Mouse (Mus musculus) left cerebral cortex, postnatal 36 days (tissue): ENCODE data around the gene Pfkfb3. TPM values are rescaled to one million over a fixed set of nuclear protein-coding genes. Genes with fewer than 3 reads are reported as not detected.

ENCODE experiments used
- DNase-seq, 2 experiments: peaks; one replicate each; pipeline ENCODE4 v3.0.0; 2021 to 2022; ENCODE audit warnings: low spot score in 2 of 2, mixed read lengths in 1 of 2
- intact Hi-C: fragments of 180-260 bp; cut with DNase I; formaldehyde crosslinking; loops from one replicate; pipeline ENCODE4 v1.15.1; 2025
- total RNA-seq, 2 experiments: library from RNA; stranded (reverse); gene quantifications; 2 replicates each; pipeline ENCODE4 v1.2.3; 2021

Gene Pfkfb3
- total RNA-seq, 2 experiments from 2014 or later = 25.0 to 32.4 TPM

DNA sequence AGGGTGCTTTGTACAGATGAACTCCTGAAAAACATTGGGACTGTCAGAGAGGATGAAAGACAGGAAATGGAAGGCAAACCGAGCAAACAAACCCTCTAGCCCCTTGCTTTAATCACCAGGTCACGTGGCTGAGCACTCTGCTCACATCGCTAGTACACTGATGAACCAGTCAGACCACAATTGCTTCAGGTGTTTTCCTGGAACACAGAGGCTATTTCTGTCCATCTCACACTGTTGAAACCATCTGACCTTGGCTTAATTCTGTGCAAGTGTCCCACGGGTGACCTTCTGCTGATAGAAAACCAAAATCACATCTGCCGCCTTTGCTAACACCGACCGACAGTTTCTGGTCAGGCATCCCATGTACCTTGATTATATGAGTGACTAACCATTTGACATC lies 96.0 kb downstream of the Pfkfb3 start:
- DNase-seq = no peak
- intact Hi-C loops = no loop called here

DNA sequence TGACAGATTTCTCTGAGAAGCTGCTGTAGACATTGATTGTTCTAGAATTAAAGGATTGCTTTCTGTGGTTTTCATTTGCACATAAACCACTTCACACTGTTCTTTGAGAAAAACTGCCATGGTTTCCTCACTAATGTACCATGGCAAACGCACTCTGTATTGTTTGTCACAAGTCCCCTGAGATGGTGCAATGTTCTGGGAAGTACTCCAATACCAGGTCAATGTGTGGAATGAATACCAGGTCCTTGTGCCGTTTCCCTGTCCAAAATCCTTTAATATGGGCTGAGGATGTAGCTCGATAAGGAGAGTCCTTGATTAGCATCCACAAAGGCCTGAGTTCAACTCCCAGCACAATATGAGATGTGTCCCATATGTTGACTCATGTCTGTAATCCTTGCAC lies 105.2 kb downstream of the Pfkfb3 start:
- intact Hi-C loops = no loop called here
- DNase-seq = no peak

DNA sequence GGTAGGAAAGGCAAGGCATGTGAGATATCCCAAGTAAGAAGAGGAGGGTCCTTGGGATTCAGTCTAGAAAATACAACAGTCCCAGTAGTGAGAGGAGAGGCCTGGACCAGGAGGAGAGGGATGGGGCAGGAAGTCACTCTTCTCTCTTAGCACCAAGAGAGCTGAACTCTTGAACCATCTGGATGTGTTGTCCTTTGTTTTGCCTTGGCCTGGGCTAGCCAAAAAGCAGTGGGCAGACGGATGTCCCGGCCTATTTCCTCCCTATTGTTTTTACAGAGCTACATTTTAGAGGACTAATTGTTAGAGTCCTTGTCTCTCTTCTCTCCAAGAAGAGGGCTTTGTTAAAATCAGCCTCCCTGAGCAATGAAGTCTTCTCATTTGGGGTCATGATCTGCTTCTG lies 106.0 kb downstream of the Pfkfb3 start:
- DNase-seq = no peak
- intact Hi-C loops = no loop called here

- intact Hi-C loops = no loop called here
- no peak for DNase-seq
Observed at GRCm38 (mm10) chr2:11445722-11446121, 108.2 kb downstream of the Pfkfb3 start.

DNA sequence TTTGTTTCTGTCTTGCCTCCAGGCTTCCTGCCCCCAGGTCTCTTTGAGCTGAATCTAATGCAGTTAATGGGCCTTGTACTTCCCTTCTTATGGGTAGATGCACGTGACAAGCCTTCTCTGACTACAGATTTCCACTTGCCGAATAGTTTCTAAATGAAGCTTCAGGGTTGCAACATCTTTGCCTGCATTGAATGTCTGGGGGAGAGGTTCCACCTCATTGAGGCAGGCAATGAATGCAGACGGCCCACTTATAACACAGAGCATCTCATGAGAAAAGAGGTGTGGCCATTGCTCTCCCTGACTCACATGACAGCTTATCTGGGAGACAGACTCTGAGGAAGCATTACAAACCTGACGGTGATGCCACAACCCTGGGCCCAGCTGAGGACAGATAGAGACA lies 112.0 kb downstream of the Pfkfb3 start:
- DNase-seq = no peak
- intact Hi-C loops = no loop called here

- DNase-seq = no peak
- intact Hi-C loops = no loop called here
Observed at GRCm38 (mm10) chr2:11438231-11438954, 115.5 kb downstream of the Pfkfb3 start.

DNA sequence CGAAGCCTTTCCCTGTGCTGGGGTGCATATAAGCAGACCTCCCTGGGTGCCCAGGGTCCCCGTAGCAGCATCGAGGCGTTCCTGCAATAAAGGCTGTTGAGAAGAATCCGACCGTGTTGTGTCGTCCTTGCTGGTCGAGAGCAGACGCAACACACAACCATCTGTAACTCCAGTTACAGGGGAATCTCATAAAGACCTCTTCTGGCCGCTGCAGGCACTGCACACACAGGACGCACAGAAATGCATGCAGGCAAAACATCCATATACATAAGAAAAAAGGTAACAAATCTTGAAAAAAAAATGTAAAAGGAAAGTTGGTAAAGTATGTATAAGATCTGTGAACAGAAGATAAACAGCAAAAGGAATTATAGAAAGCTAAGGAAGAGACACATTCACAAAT lies 117.5 kb downstream of the Pfkfb3 start:
- intact Hi-C loops = no loop called here
- no peak for DNase-seq

- no peak for DNase-seq
- intact Hi-C loops = no loop called here
Observed at GRCm38 (mm10) chr2:11433353-11433752, 120.5 kb downstream of the Pfkfb3 start.

DNA sequence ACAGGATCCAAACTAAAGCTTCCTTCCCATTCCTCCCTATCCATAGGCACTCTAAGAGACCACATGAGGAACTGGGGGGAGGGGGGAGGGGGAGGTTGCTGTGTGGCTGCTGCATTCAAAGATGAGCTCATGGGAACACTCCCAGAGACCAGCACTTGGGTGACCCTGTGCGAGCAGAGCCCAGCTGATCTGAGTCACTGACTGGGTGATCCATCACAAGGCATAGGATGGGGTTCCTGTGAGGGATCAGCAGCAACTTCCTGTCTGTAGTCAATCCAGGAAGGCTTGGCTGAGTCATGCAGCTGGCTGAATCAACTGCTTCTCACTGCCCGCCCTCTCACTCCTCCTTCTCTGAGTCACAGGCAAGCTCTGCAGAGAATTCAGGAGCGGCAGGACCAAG lies 124.3 kb downstream of the Pfkfb3 start:
- peak; percentile 77 to 78 for DNase-seq
- intact Hi-C loops = loop anchor here (5.0 kb wide), 2 partner anchors 73 to 82 kb away; no protein-coding TSS in a partner anchor

DNA sequence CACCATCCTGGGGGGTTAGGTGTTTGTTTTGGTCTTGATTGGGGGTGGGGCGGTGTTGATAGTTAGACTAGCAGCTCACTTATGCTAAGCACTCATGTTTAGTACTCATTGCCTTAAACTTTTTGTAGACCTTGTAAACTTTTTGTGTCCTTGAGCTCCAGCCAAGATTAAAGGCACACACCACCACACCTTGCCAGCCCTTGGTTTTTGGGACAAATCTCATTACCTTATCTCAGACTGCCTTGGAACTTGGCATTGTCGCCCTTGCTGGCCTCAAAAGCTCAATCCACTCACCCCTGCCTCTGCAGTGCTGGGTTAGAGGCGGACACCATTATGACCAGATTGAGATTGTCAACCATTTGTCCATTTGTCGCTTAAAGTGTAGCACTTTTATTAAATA lies 125.3 kb downstream of the Pfkfb3 start:
- intact Hi-C loops = loop anchor here (5.0 kb wide), 2 partner anchors 74 to 81 kb away; no protein-coding TSS in a partner anchor

GRCm38 (mm10) chr2:11427596-11427995 lies 126.3 kb downstream of the Pfkfb3 start:
- no peak for DNase-seq
- intact Hi-C loops = loop anchor here (5.0 kb wide), 2 partner anchors 75 to 80 kb away; no protein-coding TSS in a partner anchor

More for the DNA sequence above, 125.3 kb downstream of the Pfkfb3 start:
- DNase-seq = no peak

DNA sequence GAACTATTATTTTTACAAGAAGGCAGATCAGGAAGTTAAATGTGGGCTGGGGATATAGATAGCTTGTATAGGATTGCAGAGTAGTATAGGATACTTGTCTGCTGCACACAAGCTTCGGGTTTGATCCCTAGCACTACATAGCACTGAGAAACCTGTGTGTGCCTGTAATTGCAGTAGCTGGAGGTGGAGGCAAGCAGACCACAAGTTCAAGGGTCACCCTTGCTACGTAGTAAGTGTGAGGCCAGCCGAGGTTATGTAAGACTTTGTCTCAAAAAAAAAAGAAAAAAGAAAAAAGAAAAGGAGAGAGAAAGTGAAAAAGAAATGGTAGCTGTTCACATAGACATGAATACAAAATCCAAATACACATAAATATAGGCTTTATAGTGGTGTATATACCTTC lies 127.5 kb downstream of the Pfkfb3 start:
- DNase-seq = no peak
- intact Hi-C loops = loop anchor here (5.0 kb wide), 2 partner anchors 76 to 79 kb away; no protein-coding TSS in a partner anchor

DNA sequence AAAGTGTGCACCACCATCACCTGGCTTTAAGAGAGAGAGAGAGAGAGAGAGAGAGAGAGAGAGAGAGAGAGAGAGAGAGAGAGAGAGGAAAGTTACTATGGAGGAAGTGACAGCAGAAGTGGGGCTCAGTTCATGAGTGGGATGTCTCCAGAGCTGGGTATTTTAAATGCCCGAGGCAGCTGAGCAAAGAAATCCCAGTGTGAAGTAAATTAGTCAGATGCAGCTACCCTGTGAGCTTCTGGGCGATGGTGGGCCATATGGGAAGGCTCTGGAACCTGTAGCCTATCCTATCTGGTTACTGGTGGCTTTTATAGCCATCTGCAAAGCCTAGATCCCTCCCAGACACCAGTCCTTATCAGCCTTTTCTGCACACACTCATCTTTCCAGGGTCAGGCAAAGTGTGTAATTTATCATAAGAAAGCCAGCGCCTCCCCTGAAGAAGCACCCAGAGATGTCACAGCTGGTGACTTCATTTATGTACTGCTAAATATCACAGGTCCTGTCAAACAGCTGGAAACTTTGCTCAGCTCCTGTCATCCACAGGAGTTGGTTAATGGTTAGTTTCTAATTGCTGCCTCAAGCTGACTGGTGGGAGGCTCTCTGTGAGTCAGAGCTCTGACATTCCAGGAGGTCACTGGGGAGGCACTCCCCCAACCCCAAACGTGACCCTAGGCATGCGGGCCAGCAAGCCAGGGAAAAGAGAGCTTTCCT lies 128.3 kb downstream of the Pfkfb3 start:
- intact Hi-C loops = loop anchor here (5.0 kb wide), 2 partner anchors 77 to 78 kb away; no protein-coding TSS in a partner anchor
- peak in 1 of 2 experiments; percentile 11 for DNase-seq

GRCm38 (mm10) chr2:11424252-11424651 lies 129.6 kb downstream of the Pfkfb3 start:
- DNase-seq = no peak
- intact Hi-C loops = no loop called here

GRCm38 (mm10) chr2:11423421-11423820 lies 130.5 kb downstream of the Pfkfb3 start:
- peak; percentile 28 to 40 for DNase-seq
- intact Hi-C loops = no loop called here

- DNase-seq = no peak
- intact Hi-C loops = no loop called here
Observed at GRCm38 (mm10) chr2:11422384-11422783, 131.5 kb downstream of the Pfkfb3 start.

Other genes with a start within 250 kb of the Pfkfb3 start
- 10 to 100 TPM; 79.2 to 82.2 TPM for gene Rbm17, start 50.1 kb upstream of the Pfkfb3 start, total RNA-seq
- gene Gm17490, start 72.2 kb upstream of the Pfkfb3 start, total RNA-seq = not detected
- under 1 TPM; 0.09 to 0.15 TPM for gene Il2ra, start 88.7 kb upstream of the Pfkfb3 start, total RNA-seq
- gene Il15ra, start 151.2 kb upstream of the Pfkfb3 start, total RNA-seq = 1 to 10 TPM; 4.7 to 9.4 TPM
- 100 to 1,000 TPM; 108 to 121 TPM for gene Fbh1, start 223.5 kb upstream of the Pfkfb3 start, total RNA-seq
- 10 to 100 TPM; 56.6 to 72.9 TPM for gene Ankrd16, start 223.8 kb upstream of the Pfkfb3 start, total RNA-seq